Mouse (Mus musculus) heart, embryonic 13.5 days (tissue): ENCODE measurements around the gene Ecm1. TPM values are rescaled to one million over a fixed set of nuclear protein-coding genes. Genes with fewer than 3 reads are reported as not detected.

Experiments
- ATAC-seq: fragments of 200-750 bp; cut with Nextera tagmentation; 2 replicates; pipeline ENCODE4 v1.8.0; 2017; ENCODE audit warnings: moderate TSS enrichment; ENCODE audit not compliant: insufficient number of reproducible peaks, low FRiP score, low TSS enrichment; ENCODE audit errors: extremely low read depth
- H3K27ac ChIP-seq: fragments of 300-500 bp; sonication (generic); replicated peaks from 2 replicates; pipeline ENCODE4 v1.5.1; 2015; ENCODE audit warnings: moderate library complexity, mild to moderate bottlenecking, inconsistent platforms
- H3K27me3 ChIP-seq: fragments of 300-500 bp; sonication (generic); replicated peaks from 2 replicates; pipeline ENCODE4 v1.6.1; 2015; ENCODE audit warnings: mild to moderate bottlenecking, inconsistent platforms
- H3K36me3 ChIP-seq: fragments of 300-500 bp; sonication (generic); 2 replicates; pipeline ENCODE4 v1.6.1; 2015; ENCODE audit warnings: mild to moderate bottlenecking, inconsistent platforms
- H3K4me1 ChIP-seq: fragments of 300-500 bp; sonication (generic); 2 replicates; pipeline ENCODE4 v1.6.1; 2015; ENCODE audit warnings: inconsistent platforms
- H3K4me2 ChIP-seq: fragments of 300-500 bp; sonication (generic); 2 replicates; pipeline ENCODE4 v1.6.1; 2015; ENCODE audit warnings: inconsistent platforms, mild to moderate bottlenecking, moderate library complexity
- H3K4me3 ChIP-seq: fragments of 300-500 bp; sonication (generic); 2 replicates; pipeline ENCODE4 v1.5.1; 2015; ENCODE audit warnings: moderate library complexity, mild to moderate bottlenecking, inconsistent platforms
- H3K9ac ChIP-seq: fragments of 300-500 bp; sonication (generic); 2 replicates; pipeline ENCODE4 v1.6.1; 2015; ENCODE audit warnings: inconsistent platforms, mild to moderate bottlenecking, moderate library complexity
- H3K9me3 ChIP-seq: fragments of 300-500 bp; sonication (generic); 2 replicates; pipeline ENCODE4 v1.6.1; 2016; ENCODE audit warnings: inconsistent platforms
- WGBS: fragments of 180-500 bp; shearing (Covaris S2); methylation state at CpG from one replicate; pipeline ENCODE4 v1.1.7; 2015; ENCODE audit warnings: mixed read lengths; 5-methylcytosine and 5-hydroxymethylcytosine counted together
- polyA plus RNA-seq: library from polyadenylated mRNA; unstranded; fragments of >200 nt; fragmentation: Nextera tagmentation; extraction: Ambion mirVana; gene quantifications from 2 replicates; pipeline ENCODE4 v1.2.1, GENCODE M21; 2015

Ecm1 gene
- polyA plus RNA-seq: 61.1 and 68.7 TPM in 2 replicates

DNA sequence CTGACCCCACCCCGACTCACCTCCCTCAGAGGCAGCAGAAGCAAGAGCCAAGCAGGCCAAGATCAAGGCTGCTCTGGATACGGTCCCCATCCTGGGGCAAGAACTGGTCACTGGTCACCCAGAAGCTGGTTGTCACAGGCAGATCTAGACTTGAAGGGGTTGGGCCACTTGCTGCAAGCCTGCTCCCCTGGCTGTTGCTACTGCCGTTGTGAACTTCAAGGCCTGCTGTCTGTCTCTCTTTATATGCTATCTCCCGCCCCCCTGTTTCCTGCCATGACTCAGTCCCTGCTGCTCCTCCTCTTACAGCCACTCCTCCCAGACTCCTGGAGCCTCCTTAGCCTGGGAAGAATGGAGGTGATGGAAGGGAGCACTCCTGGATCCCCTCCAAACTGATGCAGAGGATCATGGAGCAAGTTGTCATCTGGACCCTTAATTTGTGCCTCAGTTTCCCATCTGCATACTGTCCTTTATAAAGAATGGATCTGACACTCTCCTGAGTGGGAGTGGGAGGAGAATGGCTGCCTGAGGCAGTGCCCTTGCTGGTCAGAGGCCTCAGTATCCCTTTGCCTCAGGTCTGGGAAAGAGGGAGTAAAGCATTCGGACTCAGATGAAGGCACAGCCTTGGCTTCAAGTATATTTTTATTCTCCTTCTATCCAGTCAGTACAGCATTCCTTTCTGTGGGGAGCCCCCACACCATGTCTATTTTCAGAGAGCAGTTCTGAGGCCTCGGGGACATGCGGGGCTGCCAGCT is at the start of gene Ecm1:
Gene Ecm1, minus strand, starts transcription at position 217 of the 752 bp plus-strand sequence.
- H3K4me2 ChIP-seq: peak within 1 kb of the TSS; percentile 56
- peaks cover 52% of the 10 kb centered on the region for H3K4me1 ChIP-seq
- no peaks in the 10 kb centered on the region for H3K9me3 ChIP-seq
- 40% methylated on average over 7 of the region's 7 CpGs for WGBS
- no peaks in the 10 kb centered on the region for H3K27me3 ChIP-seq
- H3K4me3 ChIP-seq: peak within 1 kb of the TSS; percentile 16
- H3K36me3 ChIP-seq: peaks cover 65% of the 10 kb centered on the region
- H3K9ac ChIP-seq: peak within 1 kb of the TSS; percentile 68
- H3K27ac ChIP-seq: peak within 1 kb of the TSS; percentile 92
- ATAC-seq: no peak

- no peak for ATAC-seq
- 94% methylated on average over 4 of the region's 4 CpGs for WGBS
- H3K4me2 ChIP-seq: no peak overlapping the region
- H3K4me1 ChIP-seq: no peaks in the 10 kb centered on the region
- no peaks in the 10 kb centered on the region for H3K9me3 ChIP-seq
- no peak overlapping the region for H3K27ac ChIP-seq
- no peak overlapping the region for H3K9ac ChIP-seq
- H3K36me3 ChIP-seq: peaks cover 86% of the 10 kb centered on the region
- H3K4me3 ChIP-seq: no peak overlapping the region
- no peaks in the 10 kb centered on the region for H3K27me3 ChIP-seq
Measured at GRCm38 (mm10) chr3:95785501-95785900, 46.1 kb upstream of the Ecm1 start.

DNA sequence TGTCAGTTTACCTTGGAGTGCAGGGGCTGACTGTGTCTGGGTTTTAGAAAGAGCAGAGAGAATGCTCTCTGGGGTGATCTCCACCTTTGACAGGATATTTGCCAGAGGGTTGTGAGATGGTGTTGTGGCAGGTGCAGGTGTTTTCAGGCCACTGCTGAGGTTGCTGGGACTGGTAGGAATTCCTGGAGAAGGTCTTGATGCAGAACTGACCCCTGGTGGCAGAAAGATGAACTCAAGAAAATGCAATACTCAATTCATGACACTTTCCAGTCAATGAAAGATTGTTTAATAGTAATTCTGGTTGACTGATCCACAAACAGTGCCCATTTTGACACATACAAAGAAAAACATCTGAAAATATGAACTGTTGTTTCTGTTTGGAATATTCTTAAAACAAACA is 32.6 kb upstream of the Ecm1 start:
- no peak overlapping the region for H3K9ac ChIP-seq
- H3K4me1 ChIP-seq: 0 out of 2 replicates have a peak, but pooled peaks cover 2% of the 10 kb centered on the region
- H3K36me3 ChIP-seq: peaks cover 89% of the 10 kb centered on the region
- ATAC-seq: no peak
- H3K27ac ChIP-seq: no peak overlapping the region
- H3K4me2 ChIP-seq: no peak overlapping the region
- H3K9me3 ChIP-seq: no peaks in the 10 kb centered on the region
- no peak overlapping the region for H3K4me3 ChIP-seq
- no peaks in the 10 kb centered on the region for H3K27me3 ChIP-seq

DNA sequence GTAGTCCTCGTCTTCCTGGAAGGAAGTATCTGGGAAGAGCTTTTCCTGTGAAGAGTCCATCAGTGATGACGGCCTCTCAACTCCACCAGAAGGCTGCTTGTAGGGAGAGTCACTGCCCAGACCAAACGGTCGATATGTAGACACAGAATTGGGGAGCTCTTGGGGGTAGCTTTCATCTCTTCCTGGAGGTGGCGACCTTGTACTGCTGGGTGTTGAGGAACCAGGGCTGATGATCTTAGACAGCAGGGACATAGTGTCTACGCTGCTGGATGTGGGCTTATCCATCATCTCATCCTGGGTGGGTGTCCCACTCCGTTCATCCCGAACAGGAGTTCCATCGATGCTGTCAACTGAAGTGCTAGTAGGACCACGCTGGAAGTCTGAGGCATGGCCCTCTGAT is 26.2 kb upstream of the Ecm1 start:
- Histone ChIP-seq H3K27me3 (no peaks in the 10 kb centered on the region), H3K4me3 (no peak overlapping the region), H3K27ac (peak overlapping the region; percentile 22; the same call in 1 of the 2 replicates), H3K9ac (no peak overlapping the region), H3K9me3 (no peaks in the 10 kb centered on the region), H3K4me2 (no peak overlapping the region), H3K36me3 (peaks cover 83% of the 10 kb centered on the region), H3K4me1 (0 out of 2 replicates have a peak, but pooled peaks cover 7% of the 10 kb centered on the region)
- 85% methylated on average over 10 of the region's 10 CpGs for WGBS
- no peak for ATAC-seq

- H3K9me3 ChIP-seq: no peaks in the 10 kb centered on the region
- peaks cover 10% of the 10 kb centered on the region; the same call in 1 of the 2 replicates for H3K4me1 ChIP-seq
- H3K27ac ChIP-seq: no peak overlapping the region; the same call in 1 of the 2 replicates
- ATAC-seq: no peak
- H3K4me3 ChIP-seq: no peak overlapping the region
- WGBS: 85% methylated on average over 10 of the region's 10 CpGs
- H3K27me3 ChIP-seq: no peaks in the 10 kb centered on the region
- peaks cover 69% of the 10 kb centered on the region for H3K36me3 ChIP-seq
- H3K4me2 ChIP-seq: no peak overlapping the region
- H3K9ac ChIP-seq: no peak overlapping the region
Measured at GRCm38 (mm10) chr3:95763811-95764210, 24.4 kb upstream of the Ecm1 start.

- Histone ChIP-seq H3K9ac (no peak overlapping the region), H3K4me1 (peaks cover 17% of the 10 kb centered on the region; the same call in 1 of the 2 replicates), H3K4me3 (no peak overlapping the region), H3K27ac (peak overlapping the region; percentile 66), H3K4me2 (no peak overlapping the region), H3K27me3 (no peaks in the 10 kb centered on the region), H3K9me3 (no peaks in the 10 kb centered on the region), H3K36me3 (peaks cover 61% of the 10 kb centered on the region)
- no peak for ATAC-seq
- 59% methylated on average over 6 of the region's 6 CpGs for WGBS
Measured at GRCm38 (mm10) chr3:95762961-95763360, 23.6 kb upstream of the Ecm1 start.

DNA sequence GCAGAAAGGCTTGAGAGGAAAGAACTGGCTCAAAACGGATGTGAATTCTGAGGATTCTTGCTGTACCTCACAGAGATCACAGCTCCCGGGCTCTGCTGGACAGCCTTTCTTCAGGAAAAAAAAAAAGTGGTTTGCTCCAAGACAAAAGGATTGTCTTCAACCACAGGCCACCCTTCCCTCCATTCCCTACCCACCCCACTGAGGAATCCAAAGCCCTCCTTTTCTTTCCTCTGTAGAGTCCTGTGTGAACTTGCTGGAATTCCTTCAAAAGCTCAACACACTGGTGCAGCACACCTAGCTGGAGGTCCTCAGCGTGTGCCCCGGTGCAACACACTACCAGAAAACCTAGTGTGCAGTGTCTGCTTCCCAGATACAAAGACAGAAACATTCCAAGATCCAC is 22.4 kb upstream of the Ecm1 start:
- no peak for ATAC-seq
- peaks cover 49% of the 10 kb centered on the region for H3K36me3 ChIP-seq

DNA sequence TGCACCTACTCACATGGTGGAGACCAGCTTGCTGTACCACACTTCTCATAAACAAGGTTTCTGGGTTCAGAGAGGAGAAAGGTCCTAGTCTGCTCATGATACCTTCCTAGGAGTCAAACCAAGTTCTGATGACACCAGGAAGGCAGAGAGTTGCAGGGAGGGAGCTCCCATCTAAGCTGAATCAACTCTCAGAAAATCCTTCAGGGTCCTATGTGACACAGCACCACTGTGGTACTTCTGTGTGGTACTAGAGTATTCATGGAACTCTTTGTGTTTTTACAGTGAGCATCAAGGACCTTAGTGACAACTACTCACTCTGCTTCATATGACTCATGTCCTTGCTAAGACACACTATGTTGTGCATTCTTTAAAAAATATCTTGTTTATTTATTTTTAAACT is 21.3 kb upstream of the Ecm1 start:
- no peak overlapping the region for H3K27ac ChIP-seq
- H3K4me1 ChIP-seq: peaks cover 10% of the 10 kb centered on the region; the same call in 1 of the 2 replicates
- ATAC-seq: no peak
- no peak overlapping the region for H3K4me2 ChIP-seq
- H3K27me3 ChIP-seq: no peaks in the 10 kb centered on the region
- H3K9ac ChIP-seq: no peak overlapping the region
- no peaks in the 10 kb centered on the region for H3K9me3 ChIP-seq
- no peak overlapping the region for H3K4me3 ChIP-seq
- peaks cover 39% of the 10 kb centered on the region for H3K36me3 ChIP-seq

More for the DNA sequence above, 22.4 kb upstream of the Ecm1 start:
- H3K9ac ChIP-seq: peak overlapping the region; percentile 25; the same call in 1 of the 2 replicates
- 0 out of 2 replicates have a peak overlapping the region, but pooled peaks have one; percentile 66 for H3K27ac ChIP-seq
- WGBS: 80% methylated on average over 4 of the region's 4 CpGs
- H3K4me3 ChIP-seq: no peak overlapping the region
- H3K27me3 ChIP-seq: no peaks in the 10 kb centered on the region
- no peak overlapping the region for H3K4me2 ChIP-seq
- H3K4me1 ChIP-seq: peaks cover 14% of the 10 kb centered on the region; the same call in 1 of the 2 replicates
- H3K9me3 ChIP-seq: no peaks in the 10 kb centered on the region

GRCm38 (mm10) chr3:95760106-95760505 is 20.7 kb upstream of the Ecm1 start, which contains the start of gene Tars2:
TSS of gene Tars2 (minus strand) at chr3:95760206.
- no peak within 1 kb of the TSS for H3K9ac ChIP-seq
- H3K4me1 ChIP-seq: peaks cover 14% of the 10 kb centered on the region; the same call in 1 of the 2 replicates
- peaks cover 33% of the 10 kb centered on the region for H3K36me3 ChIP-seq
- 83% methylated on average over 6 of the region's 6 CpGs for WGBS
- no peak within 1 kb of the TSS for H3K4me2 ChIP-seq
- no peaks in the 10 kb centered on the region for H3K27me3 ChIP-seq
- no peaks in the 10 kb centered on the region for H3K9me3 ChIP-seq
- ATAC-seq: no peak
- H3K27ac ChIP-seq: no peak within 1 kb of the TSS
- H3K4me3 ChIP-seq: no peak within 1 kb of the TSS

DNA sequence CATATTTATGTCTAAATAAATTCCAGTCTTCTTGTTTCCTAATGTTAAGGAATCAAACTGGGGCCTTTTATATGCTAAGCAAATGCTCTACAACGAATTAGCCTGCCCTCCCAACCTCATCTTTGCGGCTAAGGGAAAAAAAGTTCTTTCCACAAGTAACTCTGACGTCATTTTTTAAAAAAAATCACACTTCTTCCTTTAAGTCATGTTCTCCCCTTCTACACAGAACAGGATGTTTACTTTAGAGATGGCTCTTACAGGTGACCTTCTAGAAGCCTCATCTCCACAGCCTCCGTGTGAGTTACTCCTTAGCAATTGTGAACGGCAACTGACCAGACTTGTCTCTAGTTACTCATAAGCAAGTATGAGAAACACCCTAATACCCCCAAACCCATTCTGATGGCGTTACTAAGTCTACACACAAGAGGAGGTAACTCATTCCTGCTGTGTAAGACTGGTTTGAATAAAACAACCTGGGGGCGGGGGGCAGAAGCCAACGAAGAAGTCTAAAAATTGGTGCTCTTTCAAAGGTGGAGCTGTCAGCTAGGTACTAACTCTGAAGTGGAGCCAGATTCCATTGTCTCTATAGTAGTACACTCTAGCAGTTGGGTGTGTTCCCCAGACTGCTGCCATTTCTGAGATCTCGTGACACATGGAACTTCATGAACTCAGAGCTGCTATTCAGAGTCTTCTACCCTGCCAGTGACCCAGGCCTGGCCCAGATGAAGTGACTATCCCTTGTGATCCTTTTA is 19.3 kb upstream of the Ecm1 start:
- no peak for ATAC-seq
- 41% methylated on average over 9 of the region's 9 CpGs for WGBS
- no peak overlapping the region for H3K4me3 ChIP-seq
- H3K4me1 ChIP-seq: peaks cover 18% of the 10 kb centered on the region
- no peak overlapping the region for H3K27ac ChIP-seq
- peaks cover 19% of the 10 kb centered on the region for H3K36me3 ChIP-seq
- H3K27me3 ChIP-seq: no peaks in the 10 kb centered on the region
- H3K4me2 ChIP-seq: no peak overlapping the region
- H3K9me3 ChIP-seq: no peaks in the 10 kb centered on the region
- H3K9ac ChIP-seq: no peak overlapping the region

DNA sequence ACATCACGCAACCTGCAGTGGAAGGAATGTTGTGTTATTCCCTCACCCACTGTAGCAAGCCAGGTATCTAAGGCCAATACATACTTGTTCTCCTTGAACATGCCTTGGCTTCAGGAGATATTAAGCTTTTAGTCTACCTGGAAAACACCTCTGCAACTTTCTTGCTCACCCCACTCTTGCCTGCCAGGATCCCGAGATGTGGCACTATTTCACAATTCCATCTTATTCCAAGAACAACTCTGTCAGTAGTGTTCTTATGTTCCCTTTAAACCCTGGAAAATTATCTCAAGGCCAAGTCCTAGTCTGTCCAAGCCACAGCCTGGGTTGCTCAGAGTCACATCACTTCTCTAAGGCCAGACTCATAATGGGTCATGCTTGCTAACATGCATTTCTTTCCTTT is 17.4 kb upstream of the Ecm1 start:
- Histone ChIP-seq H3K27me3 (no peaks in the 10 kb centered on the region), H3K4me1 (peaks cover 20% of the 10 kb centered on the region), H3K36me3 (peaks cover 18% of the 10 kb centered on the region), H3K27ac (no peak overlapping the region), H3K9ac (no peak overlapping the region), H3K9me3 (no peaks in the 10 kb centered on the region), H3K4me2 (no peak overlapping the region), H3K4me3 (no peak overlapping the region)
- no peak for ATAC-seq
- WGBS: 84% methylated on average over 2 of the region's 2 CpGs
